Mouse (Mus musculus): ENCODE results near the gene Ffar4. TPM values are rescaled to one million over a fixed set of nuclear protein-coding genes. Genes with fewer than 3 reads are reported as not detected.

The Ffar4 gene
- polyA plus RNA-seq, 1 experiment, result not detected

GRCm38 (mm10) chr19:38055798-38056197 lies 41.1 kb upstream of the Ffar4 start:
- peaks cover 36% of the 10 kb centered on the region for H3K36me3 ChIP-seq (ENCODE audit: control insufficient read depth, insufficient read depth, low read length, poor library complexity, severe bottlenecking)
- H3K27me3 ChIP-seq (ENCODE audit: control insufficient read depth, insufficient read depth, low read length, poor library complexity, severe bottlenecking), result no peaks in the 10 kb centered on the region
- peak overlapping the region; percentile 71 for H3K27ac ChIP-seq (ENCODE audit: insufficient read depth, low read length)
- peak overlapping the region; percentile 88 for H3K9ac ChIP-seq (ENCODE audit: low read depth, poor library complexity, severe bottlenecking)
- H3K4me1 ChIP-seq (ENCODE audit: control insufficient read depth, insufficient read depth, low read length), result no peaks in the 10 kb centered on the region
- H3K4me3 ChIP-seq (ENCODE audit: low read depth, low read length), result peak overlapping the region; percentile 79
- TF ChIP-seq POLR2A (IDR thresholded peaks at IDR 0.05; ENCODE audit: insufficient read depth, low read length) (no peak), CTCF (IDR thresholded peaks at IDR 0.05; ENCODE audit: low read depth, low read length) (no peak), EP300 (IDR thresholded peaks at IDR 0.05; ENCODE audit: insufficient read depth, low read depth, low read length) (no peak)
- no peaks in the 10 kb centered on the region for H3K9me3 ChIP-seq (replicated peaks; ENCODE audit: control insufficient read depth, insufficient read depth, low read length, poor library complexity, severe bottlenecking)

- Histone ChIP-seq H3K27ac (ENCODE audit: insufficient read depth, low read length) (peak overlapping the region; percentile 54; the same call in 1 of the 2 replicates), H3K9me3 (replicated peaks; ENCODE audit: control insufficient read depth, insufficient read depth, low read length, poor library complexity, severe bottlenecking) (no peaks in the 10 kb centered on the region), H3K4me1 (ENCODE audit: control insufficient read depth, insufficient read depth, low read length) (peaks cover 2% of the 10 kb centered on the region), H3K9ac (ENCODE audit: low read depth, poor library complexity, severe bottlenecking) (peak overlapping the region; percentile 88), H3K36me3 (ENCODE audit: control insufficient read depth, insufficient read depth, low read length, poor library complexity, severe bottlenecking) (peaks cover 41% of the 10 kb centered on the region), H3K4me3 (ENCODE audit: low read depth, low read length) (peak overlapping the region; percentile 84), H3K27me3 (ENCODE audit: control insufficient read depth, insufficient read depth, low read length, poor library complexity, severe bottlenecking) (no peaks in the 10 kb centered on the region)
- TF ChIP-seq CTCF (IDR thresholded peaks at IDR 0.05; ENCODE audit: low read depth, low read length) (no peak), POLR2A (IDR thresholded peaks at IDR 0.05; ENCODE audit: insufficient read depth, low read length) (no peak), EP300 (IDR thresholded peaks at IDR 0.05; ENCODE audit: insufficient read depth, low read depth, low read length) (no peak)
These were observed 40.6 kb upstream of the Ffar4 start for GRCm38 (mm10) chr19:38056276-38056675.

GRCm38 (mm10) chr19:38056931-38057330 lies 39.9 kb upstream of the Ffar4 start:
- Histone ChIP-seq H3K9me3 (replicated peaks; ENCODE audit: control insufficient read depth, insufficient read depth, low read length, poor library complexity, severe bottlenecking) (no peaks in the 10 kb centered on the region), H3K4me3 (ENCODE audit: low read depth, low read length) (peak overlapping the region; percentile 53), H3K27me3 (ENCODE audit: control insufficient read depth, insufficient read depth, low read length, poor library complexity, severe bottlenecking) (no peaks in the 10 kb centered on the region), H3K9ac (ENCODE audit: low read depth, poor library complexity, severe bottlenecking) (peak overlapping the region; percentile 88; the same call in 1 of the 2 replicates), H3K36me3 (ENCODE audit: control insufficient read depth, insufficient read depth, low read length, poor library complexity, severe bottlenecking) (peaks cover 46% of the 10 kb centered on the region), H3K27ac (ENCODE audit: insufficient read depth, low read length) (peak overlapping the region; percentile 79), H3K4me1 (ENCODE audit: control insufficient read depth, insufficient read depth, low read length) (peaks cover 2% of the 10 kb centered on the region)
- no peak for TF ChIP-seq POLR2A (IDR thresholded peaks at IDR 0.05; ENCODE audit: insufficient read depth, low read length)
- no peak for TF ChIP-seq CTCF (IDR thresholded peaks at IDR 0.05; ENCODE audit: low read depth, low read length)
- TF ChIP-seq EP300 (IDR thresholded peaks at IDR 0.05; ENCODE audit: insufficient read depth, low read depth, low read length), result no peak

- Histone ChIP-seq H3K9ac (ENCODE audit: low read depth, poor library complexity, severe bottlenecking) (no peak overlapping the region), H3K27ac (ENCODE audit: insufficient read depth, low read length) (peak overlapping the region; percentile 79), H3K36me3 (ENCODE audit: control insufficient read depth, insufficient read depth, low read length, poor library complexity, severe bottlenecking) (peaks cover 72% of the 10 kb centered on the region), H3K27me3 (ENCODE audit: control insufficient read depth, insufficient read depth, low read length, poor library complexity, severe bottlenecking) (no peaks in the 10 kb centered on the region), H3K4me3 (ENCODE audit: low read depth, low read length) (no peak overlapping the region), H3K4me1 (ENCODE audit: control insufficient read depth, insufficient read depth, low read length) (peaks cover 6% of the 10 kb centered on the region), H3K9me3 (replicated peaks; ENCODE audit: control insufficient read depth, insufficient read depth, low read length, poor library complexity, severe bottlenecking) (peaks cover 23% of the 10 kb centered on the region)
- TF ChIP-seq POLR2A (IDR thresholded peaks at IDR 0.05; ENCODE audit: insufficient read depth, low read length), result no peak
- no peak for TF ChIP-seq EP300 (IDR thresholded peaks at IDR 0.05; ENCODE audit: insufficient read depth, low read depth, low read length)
- no peak for TF ChIP-seq CTCF (IDR thresholded peaks at IDR 0.05; ENCODE audit: low read depth, low read length)
These were observed 33.7 kb upstream of the Ffar4 start for GRCm38 (mm10) chr19:38063201-38063600.

GRCm38 (mm10) chr19:38064051-38064450 lies 32.8 kb upstream of the Ffar4 start:
- Histone ChIP-seq H3K27me3 (ENCODE audit: control insufficient read depth, insufficient read depth, low read length, poor library complexity, severe bottlenecking) (no peaks in the 10 kb centered on the region), H3K4me3 (ENCODE audit: low read depth, low read length) (no peak overlapping the region), H3K36me3 (ENCODE audit: control insufficient read depth, insufficient read depth, low read length, poor library complexity, severe bottlenecking) (peaks cover 73% of the 10 kb centered on the region), H3K9ac (ENCODE audit: low read depth, poor library complexity, severe bottlenecking) (no peak overlapping the region), H3K4me1 (ENCODE audit: control insufficient read depth, insufficient read depth, low read length) (peaks cover 6% of the 10 kb centered on the region), H3K27ac (ENCODE audit: insufficient read depth, low read length) (peak overlapping the region; percentile 98), H3K9me3 (replicated peaks; ENCODE audit: control insufficient read depth, insufficient read depth, low read length, poor library complexity, severe bottlenecking) (peaks cover 27% of the 10 kb centered on the region)
- TF ChIP-seq CTCF (IDR thresholded peaks at IDR 0.05; ENCODE audit: low read depth, low read length) (no peak), EP300 (IDR thresholded peaks at IDR 0.05; ENCODE audit: insufficient read depth, low read depth, low read length) (no peak), POLR2A (IDR thresholded peaks at IDR 0.05; ENCODE audit: insufficient read depth, low read length) (no peak)

GRCm38 (mm10) chr19:38073226-38073625 lies 23.6 kb upstream of the Ffar4 start:
- Histone ChIP-seq H3K9me3 (replicated peaks; ENCODE audit: control insufficient read depth, insufficient read depth, low read length, poor library complexity, severe bottlenecking) (0 out of 2 replicates have a peak, but pooled peaks cover 4% of the 10 kb centered on the region), H3K9ac (ENCODE audit: low read depth, poor library complexity, severe bottlenecking) (no peak overlapping the region), H3K27me3 (ENCODE audit: control insufficient read depth, insufficient read depth, low read length, poor library complexity, severe bottlenecking) (no peaks in the 10 kb centered on the region), H3K4me1 (ENCODE audit: control insufficient read depth, insufficient read depth, low read length) (no peaks in the 10 kb centered on the region), H3K4me3 (ENCODE audit: low read depth, low read length) (no peak overlapping the region), H3K36me3 (ENCODE audit: control insufficient read depth, insufficient read depth, low read length, poor library complexity, severe bottlenecking) (peaks cover 61% of the 10 kb centered on the region), H3K27ac (ENCODE audit: insufficient read depth, low read length) (no peak overlapping the region)
- TF ChIP-seq CTCF (IDR thresholded peaks at IDR 0.05; ENCODE audit: low read depth, low read length) (no peak), POLR2A (IDR thresholded peaks at IDR 0.05; ENCODE audit: insufficient read depth, low read length) (no peak), EP300 (IDR thresholded peaks at IDR 0.05; ENCODE audit: insufficient read depth, low read depth, low read length) (no peak)
